Mouse (Mus musculus): Measurements from ENCODE around the gene Tysnd1.
A peak's percentile ranks its signal among the peaks of the same experiment; 100 is the strongest.

Gene Tysnd1

GRCm38 (mm10) chr10:61694870-61695670 is at the start of gene Tysnd1:
TSS of gene Tysnd1 (plus strand) at chr10:61695514.
- DNase-seq (ENCODE audit: low spot score): peak; percentile 98

DNA sequence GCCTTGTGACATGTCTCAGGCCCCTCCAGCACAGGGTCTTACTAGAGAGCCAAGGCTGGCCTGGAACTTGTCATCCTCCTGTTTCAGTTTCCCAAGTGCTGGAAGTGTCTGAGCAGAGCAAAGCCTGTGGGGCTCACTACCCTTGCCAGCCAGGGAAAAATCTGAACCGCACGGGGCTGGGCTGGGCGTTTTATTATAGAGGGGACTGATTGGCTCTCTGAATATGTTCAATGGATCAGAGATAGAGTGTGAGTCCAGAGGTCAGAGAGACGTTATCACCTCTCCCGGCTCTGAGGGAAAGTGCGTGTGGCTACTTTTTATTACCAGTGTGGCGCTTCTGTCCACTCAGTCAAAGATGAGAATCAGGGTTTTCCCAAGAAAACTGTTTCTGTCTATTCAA is 48.8 kb upstream of the Tysnd1 start:
- DNase-seq (ENCODE audit: low spot score): no peak

DNA sequence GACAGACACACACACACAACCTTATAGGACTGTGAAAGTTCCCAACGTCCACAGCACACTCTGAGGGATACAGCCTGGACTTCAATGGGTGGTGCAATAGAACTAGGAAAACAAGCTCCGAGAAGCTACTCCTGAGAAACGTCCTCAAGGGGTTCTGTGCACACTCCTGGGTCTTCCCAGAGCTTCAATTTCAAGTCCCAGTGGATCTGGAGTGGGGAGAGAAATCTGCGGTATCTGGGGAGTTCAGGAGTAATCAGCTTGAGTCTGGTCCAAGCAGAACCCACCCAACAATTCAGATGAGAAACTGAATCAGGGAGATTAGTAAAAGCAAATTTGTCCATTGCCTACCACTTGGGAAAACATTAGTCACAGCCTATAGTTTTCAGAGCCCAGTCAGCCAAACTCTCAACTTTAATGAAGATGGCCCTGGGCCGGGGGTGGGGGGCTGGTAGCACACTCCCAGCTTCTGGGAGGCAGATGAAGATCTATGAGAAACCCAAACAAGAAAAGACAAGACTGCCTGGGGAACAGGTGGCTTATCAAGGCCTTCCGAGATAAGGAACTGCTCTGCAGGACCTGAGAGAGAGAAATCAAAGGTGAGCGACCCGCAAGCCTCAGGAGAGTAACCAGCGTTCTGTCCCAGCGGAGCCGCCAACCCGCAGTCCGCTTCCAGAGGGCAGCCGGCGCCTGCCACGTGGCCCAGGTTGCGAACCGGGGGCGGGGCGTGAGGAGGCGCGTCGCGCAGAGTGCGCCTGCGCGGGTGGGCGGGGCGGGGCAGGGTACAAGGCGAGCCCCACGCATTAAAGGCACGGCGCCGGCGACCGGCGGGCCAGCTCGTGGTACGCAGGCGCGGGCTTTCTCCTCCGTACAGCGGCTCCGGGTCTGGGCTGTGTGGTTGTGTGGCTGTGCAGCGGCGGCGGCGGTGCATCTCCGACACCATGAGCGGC is 47.3 kb upstream of the Tysnd1 start, which contains the start of gene Ppa1:
Gene Ppa1 (plus strand): TSS at position 763 of the 947 bp plus-strand sequence.
- DNase-seq (ENCODE audit: low spot score): peak; percentile 91

DNA sequence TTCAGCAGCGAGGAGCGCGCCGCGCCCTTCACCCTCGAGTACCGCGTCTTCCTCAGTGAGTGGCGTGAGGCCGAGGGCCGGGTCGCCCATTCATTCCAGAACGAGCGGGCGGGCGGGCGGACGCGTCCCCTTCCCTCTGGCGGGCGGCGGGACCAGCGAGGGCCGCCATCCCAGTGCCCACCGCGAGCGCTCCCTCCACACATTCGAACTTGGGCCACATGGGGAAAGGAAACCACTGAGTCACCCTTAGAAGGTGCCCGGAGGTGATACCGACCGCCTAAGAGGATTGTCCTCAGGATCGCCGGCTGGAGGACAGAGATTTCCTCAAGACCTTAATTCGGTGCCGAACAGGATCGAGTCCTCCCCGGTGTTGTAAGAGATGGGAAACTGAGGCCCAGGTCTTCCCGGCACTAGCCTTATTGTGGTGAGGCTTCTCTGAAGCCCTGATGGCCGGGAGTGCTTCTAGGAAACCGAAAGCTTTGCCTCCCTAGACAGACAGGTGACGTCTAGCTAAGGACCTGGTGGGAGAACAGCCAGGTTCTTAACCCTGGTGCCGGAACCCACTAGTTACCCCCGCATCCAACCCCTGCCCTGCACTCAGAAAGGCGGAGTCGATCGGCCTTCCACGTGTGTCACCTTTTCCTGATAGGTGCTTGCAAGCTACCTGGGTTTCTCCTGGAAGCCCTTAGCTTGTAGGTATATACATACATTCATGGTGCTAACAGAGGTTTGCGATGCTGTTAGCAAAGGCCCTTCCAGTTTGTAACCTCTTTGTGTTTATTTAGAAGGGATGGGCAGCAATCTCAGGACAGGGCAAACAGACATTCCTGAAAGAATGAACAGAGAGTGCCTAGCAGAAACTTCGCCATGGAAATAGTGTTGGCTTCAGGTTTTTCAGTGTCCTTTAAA is 46.3 kb upstream of the Tysnd1 start:
- DNase-seq (ENCODE audit: low spot score): peak; percentile 19

- no peak for DNase-seq (ENCODE audit: low spot score)
These were observed 41.2 kb upstream of the Tysnd1 start for GRCm38 (mm10) chr10:61654105-61654504.

DNA sequence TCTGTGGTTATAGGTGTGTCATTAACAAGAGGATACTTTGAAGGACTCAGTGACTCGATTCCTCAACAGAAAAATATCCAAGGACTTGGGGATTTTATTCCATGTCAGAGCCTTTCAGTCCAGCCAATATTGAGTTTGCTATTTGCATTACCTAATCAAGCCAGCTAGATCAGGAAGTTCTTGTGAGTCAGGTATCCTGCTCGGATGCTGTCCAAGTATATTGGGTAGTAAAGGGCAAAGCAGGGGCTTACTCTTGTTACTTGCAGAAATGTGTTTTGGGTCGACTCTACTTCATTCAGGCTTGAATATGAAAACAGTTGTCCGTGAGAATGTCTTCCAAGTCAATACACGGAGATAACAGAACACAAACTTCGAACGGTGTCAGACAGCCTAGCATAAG is 40.6 kb upstream of the Tysnd1 start:
- no peak for DNase-seq (ENCODE audit: low spot score)

DNA sequence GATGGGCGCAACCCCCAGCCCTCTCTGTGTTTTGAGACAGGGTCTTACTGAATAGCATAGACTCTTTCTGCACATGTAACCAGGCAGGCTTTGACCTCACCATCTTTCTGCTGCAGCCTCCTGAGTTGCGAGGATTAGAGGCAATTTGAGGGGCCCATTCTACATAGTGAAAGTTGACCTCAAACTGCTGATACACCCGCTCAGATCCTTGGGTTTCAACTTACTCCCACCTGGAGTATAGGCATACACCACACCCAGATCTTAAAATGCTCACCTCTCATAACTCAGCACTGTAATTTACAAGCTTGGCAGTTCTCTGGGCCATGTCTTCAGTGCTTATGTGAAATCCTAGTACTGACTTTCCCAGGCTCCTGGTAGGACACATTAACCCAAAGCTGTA is 40.1 kb upstream of the Tysnd1 start:
- DNase-seq (ENCODE audit: low spot score): no peak

DNA sequence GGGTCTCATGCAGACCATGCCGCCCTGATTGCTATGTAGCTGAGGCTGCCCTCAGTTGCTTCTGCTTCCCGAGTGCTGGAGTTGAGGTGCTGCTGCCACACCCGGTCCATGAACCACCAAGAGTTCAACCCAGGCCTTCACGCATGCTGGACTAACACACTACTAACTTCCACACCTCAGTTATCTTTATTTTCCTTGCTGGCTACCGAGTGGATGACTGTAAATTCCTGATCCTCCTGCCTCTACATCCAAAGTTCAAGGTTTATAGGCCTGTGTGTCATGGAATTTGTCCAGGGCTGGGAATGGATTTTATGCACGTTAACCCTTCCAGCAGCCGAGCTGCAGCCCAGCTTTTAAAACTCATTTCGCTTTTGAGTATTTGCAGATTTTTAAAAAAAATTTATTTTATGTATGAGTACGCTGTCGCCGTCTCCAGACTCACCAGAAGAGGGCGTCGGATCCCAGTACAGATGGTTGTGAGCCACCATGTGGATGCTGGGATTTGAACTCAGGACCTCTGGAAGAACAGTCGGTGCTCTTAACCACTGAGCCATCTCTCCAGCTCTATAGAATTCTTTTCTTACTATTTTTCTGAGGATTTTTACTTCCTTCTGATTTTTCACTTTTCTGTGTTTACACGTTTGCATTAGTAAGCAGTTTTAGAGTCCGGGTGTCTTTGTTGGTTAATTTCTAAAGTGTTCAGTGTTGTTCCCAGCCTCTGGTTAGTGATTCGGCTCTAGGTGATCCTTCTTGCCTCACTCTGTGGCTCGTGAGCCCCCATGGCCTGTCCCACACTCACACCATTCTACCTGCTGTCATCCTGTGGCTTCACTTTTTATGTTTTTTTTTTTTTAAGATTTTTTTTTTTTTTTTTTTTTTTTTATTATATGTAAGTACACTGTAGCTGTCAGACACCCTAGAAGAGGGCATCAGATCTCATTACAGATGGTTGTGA is 38.1 kb upstream of the Tysnd1 start:
- DNase-seq (ENCODE audit: low spot score): no peak

DNA sequence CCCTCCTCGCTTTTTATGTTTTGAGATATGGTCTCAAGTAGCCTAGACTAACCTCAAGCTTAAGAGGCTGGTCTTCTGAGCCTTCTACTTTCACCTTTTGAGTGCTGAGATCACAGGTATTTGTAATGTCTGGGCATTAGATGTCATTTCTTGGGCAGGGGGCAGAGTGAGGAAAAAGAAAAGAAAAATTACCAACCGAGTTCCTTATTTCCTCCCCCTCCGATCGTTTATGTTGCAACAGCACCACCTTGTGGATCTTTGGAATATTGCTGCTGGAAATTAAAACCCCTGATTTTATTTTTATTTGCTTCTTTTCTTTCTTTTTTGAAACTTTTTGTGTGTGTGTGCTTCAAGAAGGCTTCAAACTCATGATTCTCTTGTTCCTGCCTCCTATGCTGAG is 37.3 kb upstream of the Tysnd1 start:
- DNase-seq (ENCODE audit: low spot score): peak; percentile 78

DNA sequence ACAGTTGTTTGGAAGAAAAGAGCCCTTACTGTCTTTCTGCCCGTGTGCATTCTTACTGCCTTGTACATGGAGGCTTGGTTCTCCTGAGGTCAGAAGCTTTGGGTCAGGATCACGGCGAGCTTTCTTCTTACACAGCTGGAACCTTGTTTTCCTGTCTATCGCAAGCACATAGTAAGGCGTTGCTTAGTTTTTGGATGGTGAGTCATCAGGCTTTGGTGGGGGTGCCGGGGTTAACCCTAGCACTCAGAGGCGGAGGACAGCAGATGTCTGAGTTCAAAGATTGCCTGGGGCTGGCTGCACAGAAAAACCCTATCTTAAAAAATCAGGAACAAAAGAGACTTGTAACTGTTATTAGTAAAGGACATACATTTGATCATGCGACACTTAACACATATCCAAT is 33.4 kb upstream of the Tysnd1 start:
- DNase-seq (ENCODE audit: low spot score): no peak

- peak; percentile 30 for DNase-seq (ENCODE audit: low spot score)
These were observed 32.8 kb upstream of the Tysnd1 start for GRCm38 (mm10) chr10:61662391-61662988.

DNA sequence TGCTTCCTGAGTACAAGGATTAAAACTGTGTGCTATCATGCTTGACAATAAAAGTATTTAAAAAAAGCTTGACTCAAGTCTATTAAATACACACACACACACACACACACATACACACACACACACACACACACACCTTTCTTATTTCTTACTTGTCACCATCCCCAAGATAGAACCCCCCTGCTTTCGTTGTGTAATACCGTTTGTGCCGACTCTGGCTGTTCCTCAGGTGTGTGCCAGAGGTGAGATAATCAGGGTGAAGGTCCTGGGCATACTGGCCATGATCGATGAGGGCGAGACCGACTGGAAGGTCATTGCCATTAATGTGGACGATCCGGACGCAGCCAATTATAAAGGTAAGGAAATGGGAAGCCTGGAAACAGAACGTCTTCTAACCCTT is 30.2 kb upstream of the Tysnd1 start:
- DNase-seq (ENCODE audit: low spot score): no peak

GRCm38 (mm10) chr10:61665651-61666050 is 29.7 kb upstream of the Tysnd1 start:
- DNase-seq (ENCODE audit: low spot score): no peak

DNA sequence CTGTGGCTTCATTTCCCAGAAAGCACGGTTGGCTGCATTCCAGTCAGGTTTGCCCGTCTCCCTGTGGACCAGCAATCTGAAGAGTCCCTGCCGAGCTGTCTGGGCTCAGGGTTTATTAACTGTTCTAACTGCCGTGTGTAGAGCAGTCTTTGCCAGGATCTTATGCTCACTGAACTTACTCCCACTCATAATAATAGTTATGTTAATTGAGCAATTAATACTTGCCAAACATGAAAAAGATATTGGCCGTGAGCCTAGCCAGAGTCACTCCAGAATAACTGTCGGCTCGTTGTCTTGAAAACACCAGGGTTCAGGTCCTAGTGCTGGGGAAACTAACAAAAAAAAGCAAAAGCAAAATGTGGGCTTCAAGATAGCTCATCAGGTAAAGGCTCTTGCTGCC is 26.0 kb upstream of the Tysnd1 start:
- no peak for DNase-seq (ENCODE audit: low spot score)

DNA sequence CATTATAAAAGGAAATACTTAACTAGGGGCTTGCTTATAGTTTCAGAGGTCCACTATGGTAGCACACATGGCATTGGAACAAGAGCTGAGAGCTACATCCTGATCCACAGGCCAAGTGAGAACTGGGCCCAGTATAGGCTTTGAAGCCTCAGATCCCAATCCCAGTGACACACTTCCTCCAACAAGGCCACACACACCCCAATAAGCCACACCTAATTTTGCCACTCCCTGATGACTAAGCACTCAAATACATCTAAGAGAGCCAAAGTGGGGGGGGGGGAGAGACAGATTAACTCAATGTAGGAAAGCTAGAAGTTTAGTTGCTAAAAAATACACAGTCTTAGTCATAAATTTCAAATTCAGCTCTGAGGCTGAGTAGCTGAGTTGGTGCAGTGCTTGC is 25.4 kb upstream of the Tysnd1 start:
- DNase-seq (ENCODE audit: low spot score): no peak

- no peak for DNase-seq (ENCODE audit: low spot score)
These were observed 24.6 kb upstream of the Tysnd1 start for GRCm38 (mm10) chr10:61670758-61671157.

DNA sequence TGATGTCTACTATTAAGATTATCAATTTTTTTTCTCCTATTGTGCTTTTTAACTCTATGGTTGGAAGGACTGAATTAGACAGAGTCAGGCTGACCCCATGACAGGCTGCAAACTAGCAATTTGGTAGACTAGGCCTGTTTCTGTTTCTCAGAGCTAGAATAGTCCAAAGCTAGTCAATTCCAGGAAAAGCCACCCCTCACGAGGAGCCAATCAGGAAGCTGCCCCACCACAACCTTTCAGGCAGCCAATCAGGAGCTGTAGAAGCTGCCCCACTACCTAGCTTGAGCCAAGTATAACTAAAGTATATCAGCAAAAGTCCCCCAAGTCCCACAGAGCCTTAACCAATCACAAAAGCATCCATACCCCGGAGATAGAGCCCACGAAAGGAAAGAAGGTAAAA is 19.4 kb upstream of the Tysnd1 start:
- no peak for DNase-seq (ENCODE audit: low spot score)

DNA sequence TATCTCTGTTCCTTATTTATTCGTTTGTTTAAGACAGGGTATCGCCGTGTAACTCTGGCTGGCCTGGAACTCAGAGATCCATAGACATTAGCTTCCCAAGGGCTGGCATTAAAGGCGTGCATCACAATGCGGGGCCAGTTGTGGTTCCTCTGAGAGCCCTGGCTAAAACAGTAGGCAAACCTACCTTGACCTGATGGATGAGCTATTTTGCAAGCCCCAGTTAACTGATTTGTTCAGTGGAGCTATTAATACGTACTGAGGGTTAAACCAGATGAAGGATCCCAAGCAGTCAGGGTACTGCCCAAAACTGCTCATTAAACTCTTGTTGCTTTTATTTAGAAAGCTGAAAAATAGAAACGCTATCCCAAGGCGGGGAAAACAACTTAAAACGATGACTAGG is 15.8 kb upstream of the Tysnd1 start:
- DNase-seq (ENCODE audit: low spot score): no peak

GRCm38 (mm10) chr10:61680015-61680913 is 15.1 kb upstream of the Tysnd1 start, which contains the start of gene Sar1a:
TSS of gene Sar1a (plus strand) at chr10:61680299.
- DNase-seq (ENCODE audit: low spot score): peak; percentile 99

Measured in retina, embryonic 14.5 days (tissue).